Mouse (Mus musculus): ENCODE results near the gene Rpl18. TPM values are rescaled to one million over a fixed set of nuclear protein-coding genes. Genes with fewer than 3 reads are reported as not detected.

Gene Rpl18
- polyA plus RNA-seq, 1 experiment, result 802 TPM

- H3K27ac ChIP-seq (ENCODE audit: insufficient read depth, low read depth, low read length), result peak within 1 kb of the TSS; percentile 87
These were observed 10.4 kb upstream of the Rpl18 start, which contains the start of gene Dbp for GRCm38 (mm10) chr7:45704730-45705442. Gene Dbp, plus strand, starts transcription at chr7:45705088.

GRCm38 (mm10) chr7:45705443-45705864 is 9.8 kb upstream of the Rpl18 start:
- Histone ChIP-seq H3K4me3 (ENCODE audit: insufficient read depth, low read length) (peak overlapping the region; percentile 83), H3K4me1 (ENCODE audit: control insufficient read depth, insufficient read depth, low read length) (peaks cover 21% of the 10 kb centered on the region), H3K27ac (ENCODE audit: insufficient read depth, low read depth, low read length) (peak overlapping the region; percentile 87)
- 0 out of 2 replicates have a peak, but pooled peaks have one; percentile 17 for TF ChIP-seq CTCF (IDR thresholded peaks at IDR 0.05; ENCODE audit: low read depth, low read length)
- TF ChIP-seq POLR2A (IDR thresholded peaks at IDR 0.05; ENCODE audit: borderline replicate concordance, low read depth, low read length), result no peak

More at GRCm38 (mm10) chr7:45704730-45705442, 10.4 kb upstream of the Rpl18 start, which contains the start of gene Dbp:
- TF ChIP-seq CTCF (IDR thresholded peaks at IDR 0.05; ENCODE audit: low read depth, low read length) (no peak), POLR2A (IDR thresholded peaks at IDR 0.05; ENCODE audit: borderline replicate concordance, low read depth, low read length) (no peak)
- Histone ChIP-seq H3K4me1 (ENCODE audit: control insufficient read depth, insufficient read depth, low read length) (peaks cover 21% of the 10 kb centered on the region), H3K4me3 (ENCODE audit: insufficient read depth, low read length) (peak within 1 kb of the TSS; percentile 83)

- Histone ChIP-seq H3K4me3 (ENCODE audit: insufficient read depth, low read length) (peak overlapping the region; percentile 83), H3K4me1 (ENCODE audit: control insufficient read depth, insufficient read depth, low read length) (peaks cover 21% of the 10 kb centered on the region), H3K27ac (ENCODE audit: insufficient read depth, low read depth, low read length) (peak overlapping the region; percentile 87)
- TF ChIP-seq POLR2A (IDR thresholded peaks at IDR 0.05; ENCODE audit: borderline replicate concordance, low read depth, low read length), result no peak
- no peak for TF ChIP-seq CTCF (IDR thresholded peaks at IDR 0.05; ENCODE audit: low read depth, low read length)
These were observed 9.4 kb upstream of the Rpl18 start for GRCm38 (mm10) chr7:45705873-45706281.

- peak overlapping the region; percentile 95 for H3K27ac ChIP-seq (ENCODE audit: insufficient read depth, low read depth, low read length)
These were observed 8.5 kb upstream of the Rpl18 start for GRCm38 (mm10) chr7:45706721-45707241.

GRCm38 (mm10) chr7:45707375-45707967 is 7.8 kb upstream of the Rpl18 start:
- Histone ChIP-seq H3K27ac (ENCODE audit: insufficient read depth, low read depth, low read length) (peak overlapping the region; percentile 95), H3K4me1 (ENCODE audit: control insufficient read depth, insufficient read depth, low read length) (peaks cover 21% of the 10 kb centered on the region), H3K4me3 (ENCODE audit: insufficient read depth, low read length) (peak overlapping the region; percentile 83)
- TF ChIP-seq CTCF (IDR thresholded peaks at IDR 0.05; ENCODE audit: low read depth, low read length) (no peak), POLR2A (IDR thresholded peaks at IDR 0.05; ENCODE audit: borderline replicate concordance, low read depth, low read length) (0 out of 2 replicates have a peak, but pooled peaks have one; percentile 44)

More at GRCm38 (mm10) chr7:45706721-45707241, 8.5 kb upstream of the Rpl18 start:
- Histone ChIP-seq H3K4me3 (ENCODE audit: insufficient read depth, low read length) (peak overlapping the region; percentile 83), H3K4me1 (ENCODE audit: control insufficient read depth, insufficient read depth, low read length) (peaks cover 21% of the 10 kb centered on the region)
- TF ChIP-seq CTCF (IDR thresholded peaks at IDR 0.05; ENCODE audit: low read depth, low read length) (no peak), POLR2A (IDR thresholded peaks at IDR 0.05; ENCODE audit: borderline replicate concordance, low read depth, low read length) (peak; percentile 85; the same call in 1 of the 2 replicates)

- Histone ChIP-seq H3K4me3 (ENCODE audit: insufficient read depth, low read length) (peak overlapping the region; percentile 50), H3K4me1 (ENCODE audit: control insufficient read depth, insufficient read depth, low read length) (peaks cover 21% of the 10 kb centered on the region), H3K27ac (ENCODE audit: insufficient read depth, low read depth, low read length) (peak overlapping the region; percentile 95)
- TF ChIP-seq POLR2A (IDR thresholded peaks at IDR 0.05; ENCODE audit: borderline replicate concordance, low read depth, low read length), result no peak
These were observed 7.0 kb upstream of the Rpl18 start for GRCm38 (mm10) chr7:45708221-45708761.

- Histone ChIP-seq H3K4me1 (ENCODE audit: control insufficient read depth, insufficient read depth, low read length) (peaks cover 19% of the 10 kb centered on the region), H3K27ac (ENCODE audit: insufficient read depth, low read depth, low read length) (peak overlapping the region; percentile 95; the same call in 1 of the 2 replicates)
These were observed 6.2 kb upstream of the Rpl18 start for GRCm38 (mm10) chr7:45709036-45709435.

GRCm38 (mm10) chr7:45709677-45710355 is 5.4 kb upstream of the Rpl18 start:
- TF ChIP-seq CTCF (IDR thresholded peaks at IDR 0.05; ENCODE audit: low read depth, low read length) (no peak), POLR2A (IDR thresholded peaks at IDR 0.05; ENCODE audit: borderline replicate concordance, low read depth, low read length) (no peak)
- Histone ChIP-seq H3K4me3 (ENCODE audit: insufficient read depth, low read length) (no peak overlapping the region), H3K27ac (ENCODE audit: insufficient read depth, low read depth, low read length) (no peak overlapping the region), H3K4me1 (ENCODE audit: control insufficient read depth, insufficient read depth, low read length) (peaks cover 21% of the 10 kb centered on the region)

More at GRCm38 (mm10) chr7:45709036-45709435, 6.2 kb upstream of the Rpl18 start:
- TF ChIP-seq POLR2A (IDR thresholded peaks at IDR 0.05; ENCODE audit: borderline replicate concordance, low read depth, low read length) (no peak), CTCF (IDR thresholded peaks at IDR 0.05; ENCODE audit: low read depth, low read length) (no peak)
- H3K4me3 ChIP-seq (ENCODE audit: insufficient read depth, low read length), result 0 out of 2 replicates have a peak overlapping the region, but pooled peaks have one; percentile 50
